ENCODE assay signal across 9 mouse cellular contexts in genomic region chr4:129795861-129796260, GRCm38 (mm10). TPM values are rescaled to one million over a fixed set of nuclear protein-coding genes. Genes with fewer than 3 reads are reported as not detected.
DNase-seq lines count a peak whose midpoint lies in the region; ATAC-seq and TF ChIP-seq lines count a peak whose summit lies in the region.
"Had no signal": no experiment of that assay in that cellular context is flagged by ENCODE, and none has a peak within 500 bp of the region (broad histone marks: within the 10 kb centered on the region; RNA-seq: fewer than 3 reads in every experiment).

No protein-coding gene starts in this region.

- no peak for TF ChIP-seq EP300 in ES-Bruce4 (IDR thresholded peaks at IDR 0.05; ENCODE audit: insufficient read depth, low read depth, low read length)
- TF ChIP-seq EP300 in liver, embryonic 14.5 days (IDR thresholded peaks at IDR 0.05; ENCODE audit: low read depth), result no peak

- peak overlapping the region; percentile 4; the same call in 1 of the 2 replicates for H3K4me3 ChIP-seq in heart, embryonic 11.5 days (ENCODE audit: low read depth, low read length)
- H3K4me3 ChIP-seq in ES-Bruce4 (ENCODE audit: low read depth, low read length), result peak overlapping the region; percentile 53
- H3K4me3 ChIP-seq in forebrain, embryonic 15.5 days, result no peak overlapping the region
- H3K4me3 ChIP-seq in liver, embryonic 14.5 days (ENCODE audit: insufficient read depth in 1 of 2, low read depth in 2 of 2, low read length in 2 of 2), result no peak overlapping the region

- no peak for ATAC-seq in heart, embryonic 11.5 days (replicated peaks; ENCODE audit: insufficient number of reproducible peaks, low FRiP score, low TSS enrichment)
- no peak for ATAC-seq in forebrain, embryonic 15.5 days (replicated peaks)
- no peak for ATAC-seq in liver, embryonic 14.5 days (ENCODE audit: insufficient read depth)
- ATAC-seq: CD4-positive, CD25-positive, alpha-beta regulatory T cell, adult 4 months had no signal

- no peaks in the 10 kb centered on the region for H3K36me3 ChIP-seq in heart, embryonic 11.5 days (ENCODE audit: control insufficient read depth, insufficient read depth, low read length)
- H3K36me3 ChIP-seq in ES-Bruce4 (ENCODE audit: control insufficient read depth, insufficient read depth, low read length, poor library complexity, severe bottlenecking), result no peaks in the 10 kb centered on the region
- no peaks in the 10 kb centered on the region for H3K36me3 ChIP-seq in forebrain, embryonic 15.5 days
- no peaks in the 10 kb centered on the region for H3K36me3 ChIP-seq in liver, embryonic 14.5 days (replicated peaks; ENCODE audit: control insufficient read depth, insufficient read depth, low read depth)

- no peak for TF ChIP-seq CTCF in ES-Bruce4 (IDR thresholded peaks at IDR 0.05; ENCODE audit: low read depth, low read length)
- TF ChIP-seq CTCF in liver, embryonic 14.5 days (IDR thresholded peaks at IDR 0.05; ENCODE audit: low read depth), result no peak

- peak overlapping the region; percentile 46; the same call in 1 of the 2 replicates for H3K9ac ChIP-seq in heart, embryonic 11.5 days (ENCODE audit: low read depth, low read length)
- peak overlapping the region; percentile 77 for H3K9ac ChIP-seq in ES-Bruce4 (ENCODE audit: low read depth, poor library complexity, severe bottlenecking)
- H3K9ac ChIP-seq in forebrain, embryonic 15.5 days (replicated peaks), result no peak overlapping the region
- no peak overlapping the region for H3K9ac ChIP-seq in liver, embryonic 14.5 days (replicated peaks)

- H3K27ac ChIP-seq in heart, embryonic 11.5 days (ENCODE audit: low read depth, low read length), result peak overlapping the region; percentile 88
- H3K27ac ChIP-seq in ES-Bruce4 (ENCODE audit: insufficient read depth, low read length), result peak overlapping the region; percentile 89
- H3K27ac ChIP-seq in forebrain, embryonic 15.5 days (replicated peaks), result peak overlapping the region; percentile 78
- no peak overlapping the region for H3K27ac ChIP-seq in liver, embryonic 14.5 days

- 22% methylated on average over 8 of the region's 8 CpGs for WGBS in heart, embryonic 11.5 days (ENCODE audit: insufficient replicate concordance)
- WGBS in forebrain, embryonic 15.5 days, result 27% methylated on average over 8 of the region's 8 CpGs
- WGBS in liver, embryonic 14.5 days (ENCODE audit: insufficient replicate concordance), result 59% methylated on average over 8 of the region's 8 CpGs

- H3K9me3 ChIP-seq in heart, embryonic 11.5 days (replicated peaks; ENCODE audit: control insufficient read depth, low read length), result no peaks in the 10 kb centered on the region
- no peaks in the 10 kb centered on the region for H3K9me3 ChIP-seq in ES-Bruce4 (replicated peaks; ENCODE audit: control insufficient read depth, insufficient read depth, low read length, poor library complexity, severe bottlenecking)
- H3K9me3 ChIP-seq in forebrain, embryonic 15.5 days, result no peaks in the 10 kb centered on the region
- no peaks in the 10 kb centered on the region for H3K9me3 ChIP-seq in liver, embryonic 14.5 days (ENCODE audit: control insufficient read depth, low read length)

- peak overlapping the region; percentile 46 for H3K4me2 ChIP-seq in heart, embryonic 11.5 days
- peak overlapping the region; percentile 32 for H3K4me2 ChIP-seq in forebrain, embryonic 15.5 days (replicated peaks)
- 0 out of 2 replicates have a peak overlapping the region, but pooled peaks have one; percentile 15 for H3K4me2 ChIP-seq in liver, embryonic 14.5 days (ENCODE audit: low read depth)

- H3K27me3 ChIP-seq in heart, embryonic 11.5 days (ENCODE audit: control insufficient read depth, insufficient read depth, low read length), result no peaks in the 10 kb centered on the region
- H3K27me3 ChIP-seq in ES-Bruce4 (ENCODE audit: control insufficient read depth, insufficient read depth, low read length, poor library complexity, severe bottlenecking), result no peaks in the 10 kb centered on the region
- H3K27me3 ChIP-seq in forebrain, embryonic 15.5 days, result no peaks in the 10 kb centered on the region
- no peaks in the 10 kb centered on the region for H3K27me3 ChIP-seq in liver, embryonic 14.5 days (ENCODE audit: control insufficient read depth, insufficient read depth, low read length)

- no peak for TF ChIP-seq POLR2A in ES-Bruce4 (IDR thresholded peaks at IDR 0.05; ENCODE audit: insufficient read depth, low read length)

- H3K4me1 ChIP-seq in heart, embryonic 11.5 days (ENCODE audit: control insufficient read depth, insufficient read depth, low read length), result peaks cover 26% of the 10 kb centered on the region
- H3K4me1 ChIP-seq in ES-Bruce4 (ENCODE audit: control insufficient read depth, insufficient read depth, low read length), result peaks cover 7% of the 10 kb centered on the region
- H3K4me1 ChIP-seq in forebrain, embryonic 15.5 days, result peaks cover 25% of the 10 kb centered on the region
- H3K4me1 ChIP-seq in liver, embryonic 14.5 days (replicated peaks; ENCODE audit: control insufficient read depth in 2 of 2, insufficient read depth in 2 of 2, low read length in 1 of 2), result peaks cover 23 to 41% of the 10 kb centered on the region in 2 experiments

- DNase-seq in heart, adult 18-20 months, result no peak
- DNase-seq in liver, embryonic 14.5 days (ENCODE audit: low read depth in 3 of 3, low spot score in 3 of 3), result no peak
- DNase-seq in spleen, postnatal 36 days (ENCODE audit: low spot score in 2 of 2), result no peak
- no peak for DNase-seq in frontal cortex, postnatal 25 days (ENCODE audit: low spot score in 2 of 2)
- DNase-seq in right cerebral cortex, adult 2 months (ENCODE audit: low spot score in 2 of 2), result no peak

RNA-seq across cellular contexts. Expression of gene Ptp4a2, which starts 15.2 kb away (rescaled TPM):
- 329 and 345 TPM in 2 replicates for polyA plus RNA-seq in heart, embryonic 11.5 days (2014; fragmentation: Nextera tagmentation; extraction: Ambion mirVana)
- total RNA-seq in heart, adult 18-20 months (2021), result 100 to 1,000 TPM; 202 to 222 TPM
- polyA plus RNA-seq in ES-Bruce4 (2011; ENCODE audit: insufficient read depth, insufficient read length, low read depth, missing spikeins), result 407 and 414 TPM in 2 replicates
- 315 and 320 TPM in 2 replicates for polyA plus RNA-seq in forebrain, embryonic 15.5 days (2015; fragmentation: Nextera tagmentation; extraction: Ambion mirVana)
- polyA plus RNA-seq in liver, embryonic 14.5 days (2012; rRNA removed), result 26.1 and 42.2 TPM in 2 replicates
- 150 and 154 TPM in 2 replicates for polyA plus RNA-seq in liver, embryonic 14.5 days (2014; fragmentation: Nextera tagmentation; extraction: Ambion mirVana)

RNA-seq across cellular contexts. Expression of gene Khdrbs1, which starts 53.8 kb away (rescaled TPM):
- 73.0 and 83.1 TPM in 2 replicates for polyA plus RNA-seq in heart, embryonic 11.5 days (2014; fragmentation: Nextera tagmentation; extraction: Ambion mirVana)
- total RNA-seq in heart, adult 18-20 months (2021), result 10 to 100 TPM; 34.3 to 38.7 TPM
- 179 and 182 TPM in 2 replicates for polyA plus RNA-seq in ES-Bruce4 (2011; ENCODE audit: insufficient read depth, insufficient read length, low read depth, missing spikeins)
- polyA plus RNA-seq in forebrain, embryonic 15.5 days (2015; fragmentation: Nextera tagmentation; extraction: Ambion mirVana), result 175 and 187 TPM in 2 replicates
- polyA plus RNA-seq in liver, embryonic 14.5 days (2012; rRNA removed), result 12.5 and 16.7 TPM in 2 replicates
- polyA plus RNA-seq in liver, embryonic 14.5 days (2014; fragmentation: Nextera tagmentation; extraction: Ambion mirVana), result 24.0 and 28.2 TPM in 2 replicates

Comparison
In these comparisons a context has a peak if more than half of its experiments do, and no peak if none do; other contexts are left out.
1. H3K4me3 ChIP-seq: peak in heart, embryonic 11.5 days (single experiment) and ES-Bruce4 (single experiment); none in forebrain, embryonic 15.5 days (single experiment) and liver, embryonic 14.5 days (0 of 2).
2. H3K9ac ChIP-seq: peak in heart, embryonic 11.5 days (single experiment) and ES-Bruce4 (single experiment); none in forebrain, embryonic 15.5 days (single experiment) and liver, embryonic 14.5 days (single experiment).
3. Peak in every context shown above with its lines, with median percentiles within 50 percentile points of each other: H3K4me2 ChIP-seq.